Mouse (Mus musculus) hindbrain, embryonic 11.5 days (tissue): Measurements from ENCODE around the gene Add3. TPM values are rescaled to one million over a fixed set of nuclear protein-coding genes. Genes with fewer than 3 reads are reported as not detected.

Experiments used
- ATAC-seq: fragments of 200-750 bp; cut with Nextera tagmentation; 2 replicates; pipeline ENCODE4 v1.8.0; 2017; ENCODE audit warnings: mild to moderate bottlenecking, moderate TSS enrichment, moderate library complexity; ENCODE audit not compliant: low FRiP score
- DNase-seq: peaks from one replicate; pipeline ENCODE4 v3.0.0-alpha.2; 2015; ENCODE audit warnings: low spot score
- H3K27ac ChIP-seq: fragments of 300-500 bp; sonication (generic); 2 replicates; pipeline ENCODE4 v1.5.1; 2014; ENCODE audit warnings: mild to moderate bottlenecking, low read depth, low read length
- H3K27me3 ChIP-seq: fragments of 300-500 bp; sonication (generic); 2 replicates; pipeline ENCODE4 v1.6.1; 2014; ENCODE audit warnings: mild to moderate bottlenecking, low read length, moderate library complexity, mixed read lengths; ENCODE audit not compliant: control insufficient read depth, insufficient read depth
- H3K36me3 ChIP-seq: fragments of 300-500 bp; sonication (generic); 2 replicates; pipeline ENCODE4 v1.6.1; 2014; ENCODE audit warnings: mild to moderate bottlenecking, low read length, moderate library complexity, mixed read lengths; ENCODE audit not compliant: control insufficient read depth, insufficient read depth
- H3K4me1 ChIP-seq: fragments of 300-500 bp; sonication (generic); replicated peaks from 2 replicates; pipeline ENCODE4 v1.6.1; 2014; ENCODE audit warnings: low read length, mixed read lengths; ENCODE audit not compliant: control insufficient read depth, insufficient read depth
- H3K4me2 ChIP-seq: fragments of 300-500 bp; sonication (generic); replicated peaks from 2 replicates; pipeline ENCODE4 v1.6.1; 2014; ENCODE audit warnings: mild to moderate bottlenecking, low read depth, low read length
- H3K4me3 ChIP-seq: fragments of 300-500 bp; sonication (generic); 2 replicates; pipeline ENCODE4 v1.5.1; 2014; ENCODE audit warnings: low read depth, low read length
- H3K9ac ChIP-seq: fragments of 300-500 bp; sonication (generic); 2 replicates; pipeline ENCODE4 v1.6.1; 2014; ENCODE audit warnings: low read depth, low read length
- H3K9me3 ChIP-seq: fragments of 300-500 bp; sonication (generic); 2 replicates; pipeline ENCODE4 v1.6.1; 2016; ENCODE audit warnings: low read length; ENCODE audit not compliant: control insufficient read depth
- WGBS: fragments of 180-500 bp; shearing (Covaris S2); extraction: QIAGEN DNeasy Blood & Tissue Kit; methylation state at CpG from one replicate; pipeline ENCODE4 v1.1.7; 2014; 5-methylcytosine and 5-hydroxymethylcytosine counted together
- polyA plus RNA-seq: library from polyadenylated mRNA; unstranded; fragments of >200 nt; fragmentation: Nextera tagmentation; extraction: Ambion mirVana; gene quantifications from 2 replicates; pipeline ENCODE4 v1.2.1, GENCODE M21; 2014

The Add3 gene
- polyA plus RNA-seq, 1 experiment from 2014 or later: 46.6 TPM

- Histone ChIP-seq H3K9me3 (no peaks in the 10 kb centered on the region), H3K4me2 (no peak overlapping the region), H3K4me1 (no peaks in the 10 kb centered on the region), H3K9ac (no peak overlapping the region), H3K27ac (no peak overlapping the region), H3K27me3 (no peaks in the 10 kb centered on the region), H3K4me3 (no peak overlapping the region), H3K36me3 (no peaks in the 10 kb centered on the region)
- ATAC-seq (no peak), DNase-seq (no peak)
- 87% methylated on average over 2 of the region's 2 CpGs for WGBS
Observed at GRCm38 (mm10) chr19:53193190-53193589, 52.9 kb downstream of the Add3 start.

- no peak for ATAC-seq
- Histone ChIP-seq H3K9ac (no peak overlapping the region), H3K27ac (no peak overlapping the region), H3K4me3 (no peak overlapping the region), H3K4me1 (no peaks in the 10 kb centered on the region), H3K27me3 (no peaks in the 10 kb centered on the region), H3K9me3 (no peaks in the 10 kb centered on the region), H3K4me2 (no peak overlapping the region), H3K36me3 (no peaks in the 10 kb centered on the region)
- 75% methylated on average over 11 of the region's 11 CpGs for WGBS
- DNase-seq: no peak
Observed at GRCm38 (mm10) chr19:53193964-53194582, 53.8 kb downstream of the Add3 start.

- H3K27ac ChIP-seq: no peak overlapping the region
- H3K36me3 ChIP-seq: no peaks in the 10 kb centered on the region
- WGBS: 66% methylated on average over 9 of the region's 9 CpGs
- DNase-seq: no peak
- H3K27me3 ChIP-seq: no peaks in the 10 kb centered on the region
- H3K4me1 ChIP-seq: no peaks in the 10 kb centered on the region
- ATAC-seq: no peak
- H3K9me3 ChIP-seq: no peaks in the 10 kb centered on the region
- no peak overlapping the region for H3K4me2 ChIP-seq
- H3K9ac ChIP-seq: no peak overlapping the region
- H3K4me3 ChIP-seq: no peak overlapping the region
Observed at GRCm38 (mm10) chr19:53194751-53195520, 54.7 kb downstream of the Add3 start.

- H3K4me1 ChIP-seq: no peaks in the 10 kb centered on the region
- WGBS: 93% methylated on average over 10 of the region's 10 CpGs
- no peaks in the 10 kb centered on the region for H3K9me3 ChIP-seq
- no peak overlapping the region for H3K27ac ChIP-seq
- no peaks in the 10 kb centered on the region for H3K27me3 ChIP-seq
- no peaks in the 10 kb centered on the region for H3K36me3 ChIP-seq
- H3K9ac ChIP-seq: no peak overlapping the region
- no peak overlapping the region for H3K4me3 ChIP-seq
- H3K4me2 ChIP-seq: no peak overlapping the region
- DNase-seq (no peak), ATAC-seq (no peak)
Observed at GRCm38 (mm10) chr19:53196961-53197360, 56.7 kb downstream of the Add3 start.

- ATAC-seq: no peak
- 83% methylated on average over 7 of the region's 7 CpGs for WGBS
- H3K4me3 ChIP-seq: no peak overlapping the region
Observed at GRCm38 (mm10) chr19:53197766-53198165, 57.5 kb downstream of the Add3 start.

GRCm38 (mm10) chr19:53198706-53199572 is 58.7 kb downstream of the Add3 start:
- H3K9me3 ChIP-seq: no peaks in the 10 kb centered on the region
- H3K4me3 ChIP-seq: no peak overlapping the region
- DNase-seq (no peak), ATAC-seq (no peak)
- no peak overlapping the region for H3K27ac ChIP-seq
- no peak overlapping the region for H3K9ac ChIP-seq
- no peaks in the 10 kb centered on the region for H3K36me3 ChIP-seq
- H3K27me3 ChIP-seq: no peaks in the 10 kb centered on the region
- H3K4me1 ChIP-seq: no peaks in the 10 kb centered on the region
- WGBS: 89% methylated on average over 17 of the region's 17 CpGs
- H3K4me2 ChIP-seq: no peak overlapping the region

More at GRCm38 (mm10) chr19:53197766-53198165, 57.5 kb downstream of the Add3 start:
- Histone ChIP-seq H3K9ac (no peak overlapping the region), H3K9me3 (no peaks in the 10 kb centered on the region), H3K27me3 (no peaks in the 10 kb centered on the region), H3K36me3 (no peaks in the 10 kb centered on the region), H3K4me1 (no peaks in the 10 kb centered on the region), H3K4me2 (no peak overlapping the region), H3K27ac (no peak overlapping the region)
- DNase-seq: no peak

- Histone ChIP-seq H3K27ac (no peak overlapping the region), H3K4me1 (no peaks in the 10 kb centered on the region), H3K9me3 (no peaks in the 10 kb centered on the region), H3K9ac (no peak overlapping the region), H3K4me2 (no peak overlapping the region), H3K36me3 (no peaks in the 10 kb centered on the region), H3K27me3 (no peaks in the 10 kb centered on the region), H3K4me3 (no peak overlapping the region)
- ATAC-seq (no peak), DNase-seq (no peak)
- 88% methylated on average over 9 of the region's 9 CpGs for WGBS
Observed at GRCm38 (mm10) chr19:53199711-53200110, 59.5 kb downstream of the Add3 start.

GRCm38 (mm10) chr19:53202116-53202515 is 61.9 kb downstream of the Add3 start:
- ATAC-seq (no peak), DNase-seq (no peak)
- Histone ChIP-seq H3K4me2 (no peak overlapping the region), H3K4me1 (no peaks in the 10 kb centered on the region), H3K4me3 (no peak overlapping the region), H3K9me3 (no peaks in the 10 kb centered on the region), H3K27ac (no peak overlapping the region), H3K36me3 (no peaks in the 10 kb centered on the region), H3K27me3 (no peaks in the 10 kb centered on the region), H3K9ac (no peak overlapping the region)
- 89% methylated on average over 1 of the region's 1 CpGs for WGBS
